Mouse (Mus musculus) layer of hippocampus, adult 2 months (tissue): Measurements from ENCODE around the gene Kptn. TPM values are rescaled to one million over a fixed set of nuclear protein-coding genes. Genes with fewer than 3 reads are reported as not detected.

Experiments used
- DNase-seq, 2 experiments: peaks; one replicate each; pipeline ENCODE4 v3.0.0; 2022; ENCODE audit warnings: low spot score in 2 of 2
- H3K27ac ChIP-seq: fragments of 200-600 bp; 2 replicates; pipeline ENCODE4 v1.8.1; 2022
- H3K4me3 ChIP-seq: fragments of 200-600 bp; 2 replicates; pipeline ENCODE4 v1.8.1; 2022; ENCODE audit warnings: mild to moderate bottlenecking
- CTCF ChIP-seq: fragments of 200-600 bp; conservative IDR thresholded peaks from 2 replicates; pipeline ENCODE4 v1.8.1; 2022; ENCODE audit warnings: antibody characterized with exemption, mild to moderate bottlenecking, moderate library complexity
- total RNA-seq, 2 experiments: library from RNA; stranded (reverse); gene quantifications; 2 replicates each; pipeline ENCODE4 v1.2.3; 2021

Kptn gene
- total RNA-seq, 2 experiments from 2014 or later = 39.4 to 47.0 TPM

GRCm38 (mm10) chr7:16129846-16130691, 10.4 kb downstream of the Kptn start:
- DNase-seq = peak; percentile 65 to 67
- TF ChIP-seq CTCF = no peak; the same call in 1 of the 2 replicates
- peak overlapping the region; percentile 84 for H3K4me3 ChIP-seq
- peak overlapping the region; percentile 99 for H3K27ac ChIP-seq

GRCm38 (mm10) chr7:16130956-16131634, 11.4 kb downstream of the Kptn start:
- peak overlapping the region; percentile 84 for H3K4me3 ChIP-seq
- peak overlapping the region; percentile 99 for H3K27ac ChIP-seq
- TF ChIP-seq CTCF = no peak
- DNase-seq = no peak

DNA sequence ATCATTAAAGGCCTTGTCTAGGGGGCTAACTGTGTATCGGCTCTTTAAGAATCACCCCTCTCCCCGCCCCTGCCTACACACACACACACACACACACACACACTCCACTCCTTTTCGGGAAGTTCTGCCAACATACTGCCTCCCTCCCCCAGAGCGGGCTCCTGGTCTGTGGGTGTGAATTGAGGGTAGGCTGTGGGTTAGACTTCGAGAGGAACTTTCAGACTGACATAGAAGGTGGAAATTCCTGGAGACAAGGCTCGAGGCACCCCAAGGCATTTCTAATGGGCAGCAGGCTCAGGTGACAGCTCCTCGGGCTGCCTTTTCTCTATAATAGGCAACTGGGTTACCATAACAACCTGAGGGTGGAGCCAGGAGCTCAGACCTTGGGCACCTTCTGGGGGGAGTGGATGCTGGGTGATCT, 12.5 kb downstream of the Kptn start:
- Histone ChIP-seq H3K4me3 (peak overlapping the region; percentile 52), H3K27ac (peak overlapping the region; percentile 91)
- DNase-seq = peak in 1 of 2 experiments; percentile 58
- no peak for TF ChIP-seq CTCF

DNA sequence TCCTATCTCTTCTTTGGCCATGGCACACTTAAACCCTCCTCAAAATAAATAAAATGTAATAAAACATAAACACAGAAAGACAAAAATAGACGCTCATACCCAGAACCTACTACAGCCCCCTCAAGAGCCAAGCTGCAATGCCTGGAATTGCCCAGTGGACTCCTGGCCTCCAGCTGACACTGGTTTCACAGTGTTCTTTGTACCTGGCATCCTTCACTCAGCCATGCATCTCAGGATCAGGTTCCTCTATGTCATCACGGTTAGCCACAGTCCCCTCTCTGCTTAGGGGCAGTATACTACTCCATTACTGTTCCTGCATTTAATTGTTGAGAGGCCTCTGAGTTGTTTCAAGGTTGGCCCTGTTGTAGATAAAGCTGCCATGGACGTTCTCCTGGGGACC, 13.2 kb downstream of the Kptn start:
- no peak for DNase-seq
- no peak for TF ChIP-seq CTCF
- H3K27ac ChIP-seq = peak overlapping the region; percentile 91
- H3K4me3 ChIP-seq = peak overlapping the region; percentile 52

GRCm38 (mm10) chr7:16133691-16134090, 14.0 kb downstream of the Kptn start:
- H3K4me3 ChIP-seq = peak overlapping the region; percentile 52
- TF ChIP-seq CTCF = no peak
- DNase-seq = no peak
- peak overlapping the region; percentile 91 for H3K27ac ChIP-seq

DNA sequence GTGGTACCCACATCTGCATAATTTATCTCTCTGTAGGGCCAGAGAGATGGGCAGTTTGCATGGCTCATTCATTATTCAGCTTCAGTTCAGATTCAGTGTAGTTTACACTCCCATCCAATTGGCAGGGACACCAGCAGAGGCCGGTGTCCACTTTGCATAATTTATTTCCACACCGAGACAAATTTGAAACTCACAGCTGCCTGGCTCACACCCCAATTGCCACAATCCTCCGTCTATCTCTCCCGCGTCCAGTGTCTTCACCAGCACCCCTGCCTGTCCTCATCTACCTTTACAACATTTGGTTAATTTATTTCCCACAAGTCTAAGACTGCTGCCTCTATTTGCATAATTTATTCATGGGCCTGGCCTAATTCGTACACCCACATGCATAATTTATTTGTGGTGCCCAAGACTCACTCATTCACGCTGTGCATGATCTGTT, 15.3 kb downstream of the Kptn start:
- no peak for DNase-seq
- TF ChIP-seq CTCF = 0 out of 2 replicates have a peak, but pooled peaks have one; percentile 5
- Histone ChIP-seq H3K27ac (peak overlapping the region; percentile 91; the same call in 1 of the 2 replicates), H3K4me3 (peak overlapping the region; percentile 52)

DNA sequence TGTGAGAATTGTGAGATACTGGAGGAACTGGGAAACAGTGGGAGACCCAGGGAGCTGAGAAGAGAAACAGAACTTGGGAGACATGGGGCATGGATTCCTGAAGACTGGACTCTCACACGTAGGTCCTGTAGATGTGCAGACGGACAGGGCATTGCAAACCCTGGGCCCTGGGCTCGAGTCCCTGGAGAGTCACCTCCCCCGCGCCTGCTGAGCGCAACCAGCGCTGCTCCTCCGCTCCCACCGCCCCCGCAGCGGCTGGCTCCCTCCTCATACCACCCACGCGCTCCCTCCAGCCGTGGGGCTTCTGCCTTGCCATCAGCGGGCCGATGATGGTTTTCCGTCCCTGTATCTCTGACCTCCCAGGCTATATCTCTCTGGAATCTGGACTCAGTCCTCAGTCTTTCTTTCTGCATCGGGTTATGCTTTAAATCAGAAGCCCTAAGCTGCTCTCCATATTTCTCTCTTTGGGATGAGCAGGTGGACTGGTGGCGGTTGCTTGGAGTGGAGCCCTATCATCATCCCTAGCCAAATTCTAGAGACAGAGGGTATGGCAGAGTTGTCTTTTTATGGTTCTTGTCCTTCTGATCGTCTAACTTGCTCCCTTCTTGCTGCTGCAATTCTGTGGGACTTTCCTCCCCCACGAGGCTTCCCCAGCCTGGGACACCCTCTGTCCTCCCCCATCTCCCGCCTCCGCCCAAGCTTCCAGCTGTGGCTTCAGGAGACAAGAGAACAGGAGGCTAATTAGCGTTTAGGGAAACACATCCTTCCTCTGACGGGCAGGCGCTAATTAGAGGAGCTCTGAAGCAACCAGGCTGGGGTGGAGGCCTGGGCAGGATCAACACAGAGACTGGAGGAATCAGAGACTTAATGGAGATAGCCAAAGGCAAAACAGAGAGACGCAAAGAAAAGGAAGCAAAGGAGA, 27.1 kb downstream of the Kptn start:
- Histone ChIP-seq H3K27ac (peak overlapping the region; percentile 90), H3K4me3 (peak overlapping the region; percentile 32)
- TF ChIP-seq CTCF = no peak
- peak; percentile 63 to 74 for DNase-seq

- H3K4me3 ChIP-seq = peak overlapping the region; percentile 3; the same call in 1 of the 2 replicates
- 0 out of 2 replicates have a peak, but pooled peaks have one; percentile 4 for TF ChIP-seq CTCF
- DNase-seq = no peak
- peak overlapping the region; percentile 90 for H3K27ac ChIP-seq
Measured at GRCm38 (mm10) chr7:16147643-16148042, 27.9 kb downstream of the Kptn start.

DNA sequence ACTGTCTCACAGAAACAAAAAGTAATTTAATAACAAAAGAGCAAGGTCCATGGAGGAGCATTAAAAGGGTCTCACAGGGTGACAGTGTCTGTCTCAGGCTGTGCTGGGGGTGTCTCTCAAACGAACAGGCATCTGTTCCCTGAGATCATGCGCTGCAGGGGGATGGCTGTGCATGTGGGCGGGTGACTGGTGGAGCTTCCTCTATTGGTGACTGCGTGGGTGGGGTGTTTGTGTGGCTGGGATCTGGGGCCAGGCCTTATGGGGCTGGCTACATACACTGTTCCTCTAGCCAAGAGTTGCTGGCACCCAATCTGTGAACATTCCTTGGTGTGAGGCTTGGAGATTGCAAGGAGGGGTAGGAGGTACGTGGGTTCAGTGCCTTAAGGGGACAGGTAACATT, 29.5 kb downstream of the Kptn start:
- H3K4me3 ChIP-seq = no peak overlapping the region
- TF ChIP-seq CTCF = no peak
- peak; percentile 82 to 92 for DNase-seq
- peak overlapping the region; percentile 90 for H3K27ac ChIP-seq

DNA sequence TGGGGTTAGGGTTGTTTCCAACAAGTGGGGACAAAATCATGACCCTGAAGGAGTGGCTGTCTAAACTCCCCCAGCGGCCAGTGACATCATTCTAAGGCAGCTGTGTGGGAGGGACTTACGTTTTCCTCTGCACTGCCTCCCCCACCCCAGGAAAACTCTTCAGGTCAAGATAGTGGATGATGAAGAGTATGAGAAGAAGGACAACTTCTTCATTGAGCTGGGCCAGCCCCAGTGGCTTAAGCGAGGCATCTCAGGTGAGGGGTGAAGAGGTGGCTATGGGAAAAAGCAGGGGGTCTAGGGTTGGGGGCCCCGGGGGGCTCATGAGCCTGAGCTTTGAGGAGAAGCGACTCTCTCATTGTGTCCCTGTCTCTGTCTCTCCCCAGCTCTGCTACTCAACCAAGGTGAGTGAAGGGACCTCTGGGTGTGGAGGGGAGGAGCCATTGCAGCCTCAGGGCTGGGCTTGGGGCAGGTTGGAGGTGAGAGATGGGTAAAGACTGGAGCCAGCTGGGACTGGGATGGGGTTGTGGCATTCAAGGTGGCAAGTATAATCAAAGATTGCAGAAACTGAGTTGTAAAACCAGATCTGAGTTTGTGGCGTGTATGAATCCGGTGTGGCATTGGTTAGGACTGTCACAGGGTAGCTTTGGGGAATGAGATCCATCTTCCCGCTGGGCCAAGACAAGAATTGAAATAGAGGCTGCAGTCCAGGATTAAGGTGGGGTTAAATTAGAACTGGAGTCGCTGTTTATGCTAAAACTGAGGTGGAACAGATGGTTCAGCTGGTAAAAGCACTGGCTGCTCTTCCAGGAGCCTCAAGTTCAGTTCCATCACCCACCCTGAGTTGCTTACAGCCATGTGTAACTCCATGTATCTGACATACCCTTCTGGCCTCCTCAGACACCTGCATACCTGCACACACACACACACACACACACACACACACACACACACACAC, 30.8 kb downstream of the Kptn start:
- H3K27ac ChIP-seq = peak overlapping the region; percentile 90
- no peak for TF ChIP-seq CTCF
- DNase-seq = no peak
- no peak overlapping the region for H3K4me3 ChIP-seq

GRCm38 (mm10) chr7:16153522-16153921, 33.8 kb downstream of the Kptn start:
- Histone ChIP-seq H3K27ac (peak overlapping the region; percentile 43; the same call in 1 of the 2 replicates), H3K4me3 (no peak overlapping the region)
- TF ChIP-seq CTCF = peak; percentile 90
- peak; percentile 71 to 74 for DNase-seq
